Mouse (Mus musculus): Measurements from ENCODE around the gene AI661453.

AI661453 gene

DNA sequence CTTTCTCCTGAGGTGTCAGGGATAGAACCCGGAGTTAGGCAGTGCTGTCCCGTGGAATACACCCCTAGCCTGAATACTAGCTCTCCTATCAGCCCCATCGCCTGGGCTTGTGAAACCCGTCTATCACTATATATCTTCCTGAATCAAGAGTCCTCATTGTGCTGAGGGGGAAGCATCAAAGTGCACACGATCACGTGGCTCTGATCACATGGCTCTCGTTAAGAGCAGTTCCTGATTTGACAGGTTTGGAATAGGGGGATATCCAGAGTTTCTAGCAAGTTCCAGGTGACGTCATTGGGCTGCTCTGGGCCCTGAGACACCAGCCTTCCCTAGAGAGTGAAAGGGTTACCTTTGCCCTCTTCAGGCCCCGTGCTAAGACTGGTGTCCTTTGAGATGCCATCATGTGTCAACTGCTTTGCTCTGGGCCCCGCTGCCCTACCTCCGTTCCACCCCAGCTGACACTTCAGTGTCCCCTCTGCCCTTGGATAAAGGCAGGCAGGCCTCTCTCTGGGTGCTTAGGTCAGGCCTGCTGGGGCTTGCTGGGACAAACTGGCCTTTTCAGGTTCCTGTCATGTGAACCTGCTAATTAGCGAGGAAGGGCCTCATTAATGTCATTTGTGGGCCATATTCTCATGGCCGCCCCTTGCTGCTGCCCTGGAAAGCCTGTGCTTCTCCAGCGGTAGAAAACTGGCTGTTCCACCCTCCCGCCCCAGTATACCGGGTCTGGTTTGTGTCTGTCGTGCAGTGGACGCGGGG lies 5.1 kb downstream of the AI661453 start:
- no peak for DNase-seq

DNA sequence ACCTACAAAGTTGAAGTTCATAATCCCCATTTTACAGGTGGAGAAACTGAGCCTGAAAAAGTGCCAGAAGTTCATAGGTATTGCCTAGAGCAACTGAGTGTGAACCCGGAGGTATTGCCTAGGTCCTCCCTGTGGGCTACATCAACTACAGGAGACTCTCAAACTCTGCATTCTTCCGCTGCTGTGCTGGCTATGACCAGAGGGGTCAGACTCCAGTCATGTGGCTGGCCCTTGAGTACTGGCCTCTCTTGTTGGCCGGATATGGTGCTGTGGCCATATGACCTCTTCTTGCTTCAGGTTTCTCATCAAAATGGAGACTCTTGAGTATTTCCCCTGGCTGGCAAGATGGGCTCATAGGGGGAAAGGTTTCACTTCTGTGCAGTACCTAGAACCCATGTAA lies 5.9 kb downstream of the AI661453 start:
- DNase-seq, result no peak

DNA sequence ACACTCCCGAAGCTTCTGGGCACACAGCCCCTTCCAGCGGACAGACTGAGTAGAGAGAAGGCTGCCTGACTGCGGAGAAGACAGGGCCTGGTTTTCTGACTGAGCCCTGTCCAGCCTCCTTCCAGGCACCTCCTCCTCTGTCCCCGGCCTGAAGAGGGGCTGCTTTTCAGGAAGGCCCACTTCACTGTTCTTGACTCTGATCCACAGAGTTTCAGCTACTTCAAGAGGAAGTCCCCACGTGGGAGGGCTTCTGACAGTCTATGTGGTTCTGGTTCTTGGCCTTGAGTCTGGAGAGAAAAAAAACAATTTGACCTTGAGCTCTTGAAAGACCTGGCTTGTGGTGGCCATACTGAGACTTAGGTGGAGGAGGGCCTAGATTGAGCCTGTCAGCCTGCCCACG lies 7.7 kb downstream of the AI661453 start:
- no peak for DNase-seq

DNA sequence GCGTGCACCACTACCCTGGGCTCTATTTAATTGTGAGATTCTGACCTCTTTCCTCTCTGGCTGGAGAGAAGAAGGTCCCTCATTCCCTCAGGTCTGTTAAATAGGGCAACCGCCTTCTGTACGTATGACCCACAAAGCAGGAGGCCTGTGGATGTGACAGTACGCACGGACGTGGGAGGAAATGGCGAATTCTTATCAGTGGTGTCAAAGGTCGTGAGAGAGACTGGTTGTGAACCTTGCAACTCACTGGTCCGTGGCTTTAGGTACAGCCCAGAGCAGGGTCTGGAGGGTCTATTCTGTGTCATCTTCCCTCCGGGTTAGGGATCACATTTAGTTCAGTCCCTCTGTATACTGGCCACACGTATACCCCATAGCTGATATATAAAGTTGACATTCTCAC lies 9.1 kb downstream of the AI661453 start:
- DNase-seq, result no peak

DNA sequence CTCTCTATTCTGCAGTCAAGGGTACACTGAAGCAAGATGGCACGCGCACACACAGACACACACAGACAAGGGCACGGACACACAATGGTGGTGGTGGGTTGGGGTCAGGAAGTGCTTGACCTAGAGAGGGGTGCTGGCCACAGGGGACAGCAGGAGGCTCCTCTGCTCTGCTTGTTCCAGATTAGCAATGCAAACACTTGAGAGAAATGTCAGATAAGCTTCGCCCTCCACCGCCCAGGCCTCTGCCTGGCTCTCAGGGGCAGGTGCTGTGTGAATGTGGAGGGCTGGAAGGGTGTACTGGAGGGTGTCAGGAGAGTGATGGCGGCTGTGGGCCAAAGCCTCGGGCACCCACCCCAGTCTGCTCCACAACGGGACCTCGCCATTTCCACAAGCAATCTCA lies 9.6 kb downstream of the AI661453 start:
- no peak for DNase-seq

DNA sequence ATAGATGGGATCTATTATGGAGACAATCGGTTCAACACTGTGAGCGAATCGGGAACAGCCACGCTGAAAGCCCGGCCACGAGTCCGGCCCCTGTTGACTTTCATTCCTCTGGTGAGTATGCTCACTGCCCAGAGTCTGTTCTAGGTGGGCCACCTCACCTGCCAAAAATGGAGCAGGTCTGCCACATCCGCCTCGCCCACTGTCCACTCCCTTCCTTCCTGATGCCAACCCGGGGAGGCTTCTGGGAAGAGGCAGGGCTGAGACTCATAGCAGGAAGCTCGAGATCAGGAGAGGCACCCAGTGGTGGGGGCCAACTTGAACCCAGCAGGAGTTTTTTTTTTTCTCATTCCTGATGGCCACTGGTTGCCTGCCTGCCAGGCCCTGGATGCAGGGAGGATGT lies 10.1 kb downstream of the AI661453 start:
- DNase-seq, result no peak

DNA sequence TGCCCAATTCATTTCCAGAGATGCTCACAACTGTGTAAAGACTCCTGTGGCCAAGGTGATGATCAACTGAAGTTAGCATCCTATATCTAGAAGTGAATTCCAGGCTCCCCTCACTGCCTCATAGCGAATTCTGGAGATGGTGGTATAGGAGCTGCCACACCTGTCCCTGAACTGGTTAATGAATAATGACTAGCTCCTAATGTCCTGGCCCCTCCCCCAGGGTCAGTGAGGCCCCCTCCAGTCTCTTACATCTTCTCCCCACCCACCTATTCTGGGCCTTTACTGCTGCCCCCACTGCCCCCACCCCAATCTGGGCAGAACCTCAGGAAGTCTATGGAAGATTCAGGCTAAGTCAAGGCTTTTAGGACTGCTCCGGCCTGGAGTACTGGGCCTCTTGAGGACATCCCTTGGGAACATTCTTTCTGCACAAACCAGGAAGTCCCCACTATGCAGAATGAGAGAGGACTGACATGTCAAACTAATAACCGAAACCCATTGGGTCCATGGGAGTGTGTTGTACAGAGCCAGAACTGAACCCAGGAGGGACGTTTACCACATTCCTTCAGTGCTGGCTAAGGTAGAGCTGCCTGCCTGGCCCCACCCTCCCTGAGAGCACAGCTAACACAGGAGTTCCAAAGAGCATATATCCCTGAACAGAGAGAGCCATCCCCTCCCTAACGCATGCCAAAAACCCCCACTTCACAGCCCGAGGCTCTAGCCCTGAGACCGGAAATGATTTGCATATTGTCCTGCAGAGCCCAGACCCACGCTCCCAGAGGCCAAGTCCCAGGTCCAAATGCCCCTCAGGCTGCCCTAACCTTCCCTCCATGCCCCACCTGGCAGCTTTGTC lies 12.3 kb downstream of the AI661453 start:
- DNase-seq, result no peak

DNA sequence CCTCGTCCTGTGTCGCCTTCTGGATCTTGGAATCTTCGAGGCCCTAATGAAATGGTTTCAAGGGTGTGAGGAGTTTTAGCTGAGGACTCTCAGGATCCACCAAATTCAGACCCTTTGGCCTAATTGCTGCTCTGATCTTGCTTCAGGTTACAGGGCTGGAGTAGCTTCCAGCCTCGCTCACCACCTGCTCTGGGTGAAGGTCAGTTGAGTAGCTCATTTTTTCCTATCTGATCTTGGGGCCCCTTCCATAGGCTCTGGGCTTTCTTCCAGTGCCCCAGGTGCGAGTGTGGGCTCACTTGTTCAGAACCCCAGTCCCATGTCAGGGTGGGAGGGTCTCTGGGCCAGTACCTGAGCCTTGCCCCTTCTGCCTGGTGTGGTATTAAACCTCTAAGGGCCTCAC lies 13.0 kb downstream of the AI661453 start:
- DNase-seq, result no peak

DNA sequence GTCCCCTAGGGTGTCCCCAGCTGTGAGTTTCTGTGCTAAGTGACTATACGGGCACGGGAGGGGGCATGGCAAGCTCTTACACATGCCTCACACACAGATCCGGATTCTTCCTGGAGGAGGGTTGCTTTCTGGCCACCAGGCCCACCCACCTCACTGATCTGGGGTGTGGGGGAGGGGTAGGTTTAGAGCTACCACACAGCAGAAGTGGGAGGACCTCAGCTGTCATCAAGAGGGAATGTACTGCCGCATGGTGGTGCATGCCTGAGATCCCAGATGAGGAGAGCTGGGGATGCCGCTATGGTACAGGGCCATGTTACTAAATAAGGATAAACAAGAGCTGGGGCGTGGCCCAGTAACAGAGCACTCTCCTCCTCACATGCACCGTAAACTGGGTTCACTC lies 13.8 kb downstream of the AI661453 start:
- no peak for DNase-seq

DNA sequence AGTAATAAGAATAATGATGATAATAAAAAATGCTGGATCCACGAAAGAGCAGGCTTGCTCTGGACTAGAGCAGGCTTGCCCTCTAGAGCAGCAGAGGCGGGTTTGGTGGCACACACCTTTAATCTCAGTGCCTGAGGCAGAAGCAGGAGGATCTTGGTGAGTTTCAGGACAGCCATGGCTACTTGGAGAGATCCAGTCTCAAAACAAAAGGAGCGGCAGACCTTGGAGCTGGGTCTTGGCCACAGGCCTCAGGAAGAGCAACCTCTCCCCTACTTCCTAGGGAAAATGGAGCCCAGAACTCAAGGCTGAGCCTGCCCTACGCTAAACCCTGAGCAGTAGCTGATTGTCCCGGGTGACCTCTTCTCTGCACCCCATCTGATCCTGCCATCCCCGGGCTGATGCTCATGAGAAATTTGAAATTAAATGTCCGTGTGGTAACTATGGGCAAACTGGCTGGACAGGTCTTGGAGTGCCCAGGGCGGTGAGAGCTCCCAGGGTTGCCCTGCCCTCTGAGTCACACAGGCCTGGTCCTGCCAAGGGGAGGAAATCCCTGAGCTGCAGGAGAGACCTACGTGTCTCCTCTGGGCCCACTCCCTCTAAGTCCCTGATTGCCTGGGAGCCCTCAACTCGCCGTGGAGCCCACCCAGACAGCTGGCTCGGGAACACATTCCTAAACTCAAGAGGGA lies 14.6 kb downstream of the AI661453 start:
- no peak for DNase-seq

DNA sequence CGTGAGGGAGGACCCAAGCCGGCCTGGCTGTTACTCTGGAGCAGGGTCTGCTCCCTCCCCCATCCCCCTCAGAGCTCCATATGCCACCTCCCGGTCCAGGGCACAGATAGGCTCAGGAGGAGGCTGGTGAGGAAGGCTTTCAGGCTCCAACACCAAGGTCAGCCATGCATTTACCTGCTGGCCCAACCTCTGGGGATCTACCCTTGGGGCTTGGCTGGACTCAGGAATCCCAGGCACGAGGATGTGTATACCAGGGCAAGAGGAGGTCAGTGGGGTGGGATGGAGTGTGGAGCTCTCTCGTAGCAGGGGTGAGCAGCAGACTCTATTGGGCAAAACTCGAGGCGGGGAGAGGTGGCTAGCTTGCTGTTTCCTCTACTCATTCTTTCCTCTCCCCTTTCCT lies 16.5 kb downstream of the AI661453 start:
- no peak for DNase-seq

DNA sequence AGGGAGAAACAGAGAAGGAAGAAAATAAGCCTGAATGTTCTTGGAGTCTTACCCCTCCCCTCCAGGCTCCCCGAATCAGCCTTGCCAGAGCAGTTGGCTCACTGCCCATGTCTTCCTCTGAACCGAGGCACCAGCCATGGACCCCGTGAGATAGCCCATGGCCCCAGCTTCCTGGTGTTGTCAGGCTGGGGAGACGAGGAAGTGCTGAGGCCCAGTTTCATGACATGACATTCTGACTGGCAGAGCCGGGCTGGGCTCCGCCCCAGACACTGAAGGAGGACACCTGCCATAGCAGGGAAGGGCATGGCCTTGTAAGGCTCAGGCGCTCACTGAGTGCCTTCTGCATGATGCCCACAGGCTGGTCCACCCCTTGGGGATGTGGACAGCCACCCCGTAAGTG lies 18.3 kb downstream of the AI661453 start:
- DNase-seq, result no peak

DNA sequence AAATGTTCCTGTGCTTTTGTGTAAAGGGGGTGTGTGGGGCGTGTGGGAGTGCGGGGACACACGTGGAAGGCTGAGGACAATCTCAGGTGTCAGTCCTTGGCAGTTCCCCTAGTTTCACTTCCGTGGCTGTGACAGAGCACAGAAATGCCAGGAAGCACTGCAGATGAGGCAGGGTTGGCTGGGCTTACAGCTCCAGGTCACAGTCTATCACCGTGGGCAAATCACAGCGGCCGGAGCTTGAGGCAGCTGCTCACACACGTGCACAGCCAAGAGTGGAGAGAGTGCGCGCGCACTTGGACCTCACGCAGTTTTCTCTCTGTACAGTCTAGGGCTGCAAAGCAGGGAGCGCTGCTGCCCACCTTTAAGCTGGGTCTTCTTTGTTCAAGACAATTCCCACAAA lies 21.9 kb downstream of the AI661453 start:
- no peak for DNase-seq

DNA sequence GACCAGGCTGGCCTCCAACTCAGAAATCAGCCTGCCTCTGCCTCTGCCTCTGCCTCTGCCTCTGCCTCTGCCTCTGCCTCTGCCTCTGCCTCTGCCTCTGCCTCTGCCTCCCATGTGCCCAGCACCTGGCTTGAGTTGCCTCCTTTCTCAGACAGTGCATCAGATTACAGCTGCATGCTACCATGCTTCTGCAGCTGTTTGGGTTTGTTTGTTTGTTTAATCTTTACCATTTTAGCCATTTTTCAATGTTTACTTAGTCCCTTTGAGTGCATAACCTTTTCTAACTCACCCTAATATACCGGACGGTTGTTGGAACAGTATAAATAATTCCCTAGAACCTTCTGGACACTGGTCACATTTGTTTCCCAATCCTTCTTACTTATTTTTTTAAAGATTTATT lies 22.5 kb downstream of the AI661453 start:
- DNase-seq, result no peak

DNA sequence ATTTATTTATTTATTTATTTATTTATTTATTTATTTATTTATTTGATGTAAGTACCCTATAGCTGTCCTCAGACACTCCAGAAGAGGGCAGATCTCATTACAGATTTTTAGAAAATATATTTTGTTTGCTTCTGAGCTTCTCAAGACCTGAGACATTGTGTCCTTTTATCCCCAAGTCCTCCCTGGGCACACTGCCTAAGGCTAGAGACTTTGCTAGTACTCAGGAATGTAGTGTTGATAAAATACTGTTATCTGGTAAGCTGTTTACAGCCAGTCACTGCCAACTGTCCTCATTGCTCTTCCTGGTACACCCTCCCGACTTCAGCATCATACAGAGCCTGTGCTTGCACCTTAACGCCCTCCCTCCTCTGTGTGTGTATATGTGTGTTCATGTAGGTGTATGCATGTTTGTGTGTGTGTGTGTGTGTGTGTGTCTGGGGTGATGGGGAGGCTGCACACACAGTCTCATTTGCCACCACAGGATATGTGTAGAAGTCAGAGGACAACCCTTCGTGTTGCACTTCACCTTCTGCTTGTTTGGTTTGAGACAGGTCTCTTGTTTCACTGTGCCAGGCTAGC lies 23.0 kb downstream of the AI661453 start:
- no peak for DNase-seq

DNA sequence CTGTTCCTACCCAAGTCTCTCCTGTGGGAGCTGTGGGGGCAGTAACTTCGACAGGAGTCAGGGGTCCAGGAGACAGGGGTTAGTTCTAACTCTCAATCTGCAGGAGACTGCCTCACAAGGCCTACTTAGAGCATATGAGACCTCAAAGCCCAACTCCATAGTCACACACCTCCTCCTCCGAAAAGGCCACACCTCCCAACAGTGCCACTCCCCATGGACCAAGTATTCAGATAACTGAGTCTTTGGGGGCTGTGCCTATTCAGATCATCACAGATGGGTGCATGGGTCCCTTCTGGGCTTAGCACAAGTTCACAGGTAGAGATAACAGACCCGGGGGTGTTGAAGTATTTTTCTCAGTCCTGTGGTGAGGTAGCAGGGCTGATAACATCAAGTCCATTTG lies 25.3 kb downstream of the AI661453 start:
- DNase-seq, result no peak

DNA sequence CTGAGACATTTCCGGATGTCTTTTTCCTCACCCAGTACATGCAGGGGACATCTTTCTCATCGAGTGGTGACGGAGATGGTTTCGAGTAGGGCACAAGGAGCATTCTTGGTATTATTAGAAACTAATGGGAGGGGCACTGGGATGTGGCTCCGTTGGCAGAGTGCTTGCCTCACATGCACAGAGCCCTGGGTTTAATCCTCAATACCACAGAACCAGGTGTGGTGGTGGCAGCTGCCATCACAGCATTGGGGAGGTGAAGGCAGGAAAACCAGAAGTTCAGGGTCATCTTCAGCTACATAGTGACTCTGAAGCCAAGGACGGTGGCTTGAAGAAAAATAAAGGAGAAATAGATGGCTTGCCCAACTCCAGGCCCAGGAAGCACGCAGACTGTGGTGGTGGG lies 25.8 kb downstream of the AI661453 start:
- DNase-seq, result no peak

DNA sequence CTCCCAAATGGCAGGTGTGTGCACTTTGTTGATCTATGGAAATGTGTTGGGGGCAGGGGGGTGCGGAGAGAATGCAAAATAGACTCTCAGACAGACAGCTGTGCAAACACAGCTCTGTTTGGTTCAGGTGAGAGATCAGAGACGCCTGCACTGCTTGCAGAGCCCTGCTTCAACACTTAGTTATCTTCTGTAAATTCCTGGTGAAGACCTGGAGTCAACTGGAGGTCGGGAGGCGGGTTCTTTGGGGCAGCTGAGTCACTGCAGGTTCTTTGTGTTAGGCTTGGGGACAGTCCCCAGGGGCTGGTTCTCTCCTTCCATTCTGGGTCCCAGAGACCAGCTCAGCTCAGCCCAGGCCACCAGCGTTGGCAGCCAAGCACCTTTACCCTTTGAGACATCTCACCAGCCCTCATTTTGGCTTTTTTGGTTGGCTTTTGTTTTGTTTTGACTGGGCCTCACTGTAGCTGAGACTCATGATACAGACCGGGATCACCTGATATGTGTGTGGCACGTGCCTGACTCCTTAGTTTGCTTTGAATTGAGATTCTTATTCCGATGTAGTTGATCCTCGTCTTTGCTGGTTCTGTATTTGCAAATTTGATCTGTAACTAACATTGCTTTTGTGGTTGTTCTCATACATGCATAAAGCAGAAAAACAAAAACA lies 26.4 kb downstream of the AI661453 start:
- DNase-seq, result no peak

DNA sequence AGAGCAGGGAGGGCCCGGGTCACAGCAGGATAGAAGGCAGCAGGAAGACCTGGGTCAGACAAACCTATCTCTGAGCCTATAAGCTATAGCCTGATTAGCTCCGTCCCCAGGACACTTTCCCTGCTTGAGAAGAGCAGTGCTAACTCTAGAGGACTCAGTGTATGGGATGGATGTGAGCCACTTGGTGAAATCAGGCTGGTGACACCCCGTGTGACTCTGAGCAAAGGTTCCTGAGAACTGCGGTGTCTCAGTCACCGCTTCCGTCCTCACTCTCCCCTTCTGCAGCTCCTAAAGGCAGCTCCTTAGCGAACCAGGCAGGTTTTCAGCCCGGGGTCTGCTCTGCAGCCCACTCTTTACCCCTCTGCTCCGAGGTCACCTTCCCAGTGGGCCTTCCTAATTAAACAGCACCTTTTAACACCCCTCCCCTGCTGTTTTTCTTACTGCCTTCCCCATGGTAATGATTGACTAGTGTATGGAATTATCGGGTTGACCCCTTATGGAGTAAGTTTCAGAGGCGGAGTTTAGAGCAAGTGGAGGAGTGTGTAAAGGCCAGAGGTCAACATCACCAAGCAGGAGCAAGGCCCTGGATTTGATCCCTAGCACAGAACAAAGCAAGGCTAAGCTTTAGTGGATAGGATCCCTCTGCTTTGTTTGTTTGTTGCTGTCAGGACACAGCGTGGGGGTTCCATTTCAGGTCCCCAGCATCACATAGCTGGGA lies 28.0 kb downstream of the AI661453 start:
- no peak for DNase-seq

DNA sequence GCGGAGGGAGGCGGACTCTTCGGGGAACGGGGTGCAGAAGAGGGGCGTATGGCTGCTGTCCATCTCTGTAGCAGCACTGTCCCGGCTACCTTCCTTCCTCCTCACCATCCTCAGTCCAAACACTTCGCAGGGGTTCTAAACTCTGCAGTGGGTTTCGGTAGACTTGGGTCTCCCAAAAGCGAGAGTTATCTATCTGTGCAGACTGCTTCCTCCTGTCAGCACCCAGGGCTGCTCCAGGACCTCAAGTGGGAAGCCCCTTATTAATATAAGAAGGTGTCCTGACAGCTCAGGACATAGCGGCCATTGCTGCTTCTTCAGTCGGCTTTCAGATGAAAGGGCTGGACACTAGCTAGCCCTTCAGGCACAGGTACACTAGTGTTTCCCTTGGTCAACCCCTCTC lies 28.6 kb downstream of the AI661453 start:
- DNase-seq, result no peak

DNA sequence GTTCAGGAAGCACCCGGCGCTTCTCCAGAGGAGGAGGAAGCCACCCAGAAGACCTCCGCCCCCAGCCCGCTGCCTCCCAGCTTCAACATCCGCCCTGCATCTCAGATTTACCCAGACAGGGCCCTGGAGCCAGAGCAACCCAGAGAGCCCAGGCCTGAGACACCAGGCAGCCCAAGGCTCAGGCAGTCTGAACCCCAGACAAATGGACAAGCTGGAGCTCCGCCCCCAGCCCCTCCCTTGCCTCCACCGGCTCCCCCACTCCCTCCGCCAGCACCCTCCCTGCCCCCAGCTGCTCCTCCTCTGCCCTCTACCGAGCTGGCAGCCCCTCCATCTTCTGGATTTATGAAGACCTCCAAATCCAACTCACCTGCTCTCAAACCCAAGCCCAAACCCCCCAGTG lies 29.9 kb downstream of the AI661453 start:
- DNase-seq, result no peak

DNA sequence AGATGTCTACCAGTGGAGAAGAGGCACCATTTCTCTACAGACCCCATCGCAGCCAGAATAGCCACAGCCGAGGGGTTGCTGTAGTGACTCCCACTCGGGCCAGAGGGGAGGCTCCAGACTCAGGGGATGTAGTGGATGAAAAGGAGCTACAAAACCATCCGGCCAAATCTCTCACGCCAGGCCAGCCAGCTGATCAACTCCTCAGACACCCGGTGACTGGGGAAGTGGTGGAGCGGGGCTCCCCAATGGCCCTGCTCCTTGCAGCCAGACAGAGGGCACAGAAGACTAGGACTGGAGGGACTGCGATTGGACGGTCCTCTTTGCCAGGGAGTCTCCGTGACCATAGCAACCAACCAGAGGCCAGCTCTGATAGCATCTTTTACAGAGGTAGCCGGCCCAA lies 31.2 kb downstream of the AI661453 start:
- DNase-seq, result no peak
